9 mouse cellular contexts compared by ENCODE assay signal in the genomic region with DNA sequence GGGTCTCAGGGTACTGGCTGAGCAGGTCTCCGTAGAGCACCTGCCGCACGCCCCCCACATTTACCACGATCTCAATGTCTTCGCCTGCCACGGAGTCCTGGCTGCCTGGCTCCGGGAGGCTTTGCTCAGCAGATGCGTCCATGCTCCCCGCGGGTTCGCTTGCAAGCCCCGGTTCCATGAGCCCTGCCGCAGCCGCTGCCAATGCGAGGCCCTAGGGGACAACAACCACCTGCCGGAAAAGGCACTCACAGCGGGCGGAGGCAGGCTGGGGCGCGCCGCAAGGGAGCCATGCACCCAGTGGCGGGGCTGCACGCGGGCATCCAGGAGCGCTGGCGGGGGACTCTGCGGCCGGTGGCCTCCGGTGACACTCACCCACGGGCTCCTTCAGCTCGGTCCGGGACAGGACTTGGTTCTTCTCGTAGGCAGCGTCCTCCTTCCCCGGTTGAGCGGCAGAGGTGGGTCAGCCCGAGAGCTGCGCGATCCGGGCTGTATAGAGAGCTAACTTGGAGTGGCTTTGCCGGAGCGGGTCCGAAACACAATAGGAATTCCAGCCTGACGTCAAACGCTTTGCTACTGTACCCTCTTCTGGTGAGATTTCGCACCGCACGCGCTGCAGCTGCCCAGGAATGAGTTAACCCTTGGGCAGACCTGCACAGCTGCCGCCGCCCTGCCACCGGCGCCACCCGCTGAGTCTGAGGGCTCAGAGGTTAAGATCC. TPM values are rescaled to one million over a fixed set of nuclear protein-coding genes. Genes with fewer than 3 reads are reported as not detected.
DNase-seq lines count a peak whose midpoint lies in the region; ATAC-seq and TF ChIP-seq lines count a peak whose summit lies in the region.
"Had no signal": no experiment of that assay in that cellular context is flagged by ENCODE, and none has a peak within 500 bp of the region (broad histone marks: within the 10 kb centered on the region; RNA-seq: fewer than 3 reads in every experiment).

No protein-coding gene starts in this region.

- 3% methylated on average over 54 of the region's 54 CpGs for WGBS in heart, adult 2 months
- WGBS in limb, embryonic 10.5 days, result 1% methylated on average over 54 of the region's 54 CpGs
- WGBS in midbrain, embryonic 13.5 days, result under 1% methylated on average over 54 of the region's 54 CpGs
- WGBS in stomach, postnatal 0 days, result 1% methylated on average over 54 of the region's 54 CpGs

- H3K27me3 ChIP-seq in heart, adult 2 months (ENCODE audit: control insufficient read depth, insufficient read depth, low read length), result peaks cover 9% of the 10 kb centered on the region
- H3K27me3 ChIP-seq in limb, embryonic 10.5 days (ENCODE audit: low read depth, poor library complexity, severe bottlenecking), result peaks cover 49% of the 10 kb centered on the region
- H3K27me3 ChIP-seq in midbrain, embryonic 13.5 days, result peaks cover 31% of the 10 kb centered on the region
- no peaks in the 10 kb centered on the region for H3K27me3 ChIP-seq in stomach, postnatal 0 days (ENCODE audit: control insufficient read depth, insufficient read depth, low read length)

- ATAC-seq in midbrain, embryonic 13.5 days, result peak; percentile 88
- peak; percentile 64 for ATAC-seq in stomach, postnatal 0 days (ENCODE audit: low FRiP score, low TSS enrichment)

- H3K9ac ChIP-seq in heart, adult 2 months (ENCODE audit: low read depth, low read length), result no peak overlapping the region
- peak overlapping the region; percentile 72 for H3K9ac ChIP-seq in midbrain, embryonic 13.5 days (replicated peaks)
- H3K9ac ChIP-seq in stomach, postnatal 0 days (ENCODE audit: low read length), result peak overlapping the region; percentile 18; the same call in 1 of the 2 replicates

- no peaks in the 10 kb centered on the region for H3K79me2 ChIP-seq in heart, adult 2 months (replicated peaks; ENCODE audit: control insufficient read depth, insufficient read depth, low read length)

- H3K4me1 ChIP-seq in heart, adult 2 months (ENCODE audit: control insufficient read depth, insufficient read depth, low read length), result no peaks in the 10 kb centered on the region
- H3K4me1 ChIP-seq in limb, embryonic 10.5 days, result peaks cover 20% of the 10 kb centered on the region
- peaks cover 15% of the 10 kb centered on the region for H3K4me1 ChIP-seq in midbrain, embryonic 13.5 days (replicated peaks)
- 0 out of 2 replicates have a peak, but pooled peaks cover 2% of the 10 kb centered on the region for H3K4me1 ChIP-seq in stomach, postnatal 0 days (replicated peaks; ENCODE audit: control insufficient read depth, insufficient read depth)

- H3K4me2 ChIP-seq in midbrain, embryonic 13.5 days (replicated peaks), result peak overlapping the region; percentile 84
- peak overlapping the region; percentile 84 for H3K4me2 ChIP-seq in stomach, postnatal 0 days (replicated peaks; ENCODE audit: low read depth)

- TF ChIP-seq POLR2A in heart, adult 2 months (IDR thresholded peaks at IDR 0.05; ENCODE audit: insufficient read depth, low read depth, low read length), result no peak

- DNase-seq in heart, adult 2 months, result peak in 1 of 2 experiments; percentile 19
- DNase-seq in heart, adult 11 months, result no peak
- DNase-seq in adrenal gland, postnatal 25 days, result peak; percentile 45
- DNase-seq in frontal cortex, postnatal 10 days (ENCODE audit: low spot score in 2 of 2), result peak; percentile 54 to 78
- DNase-seq in kidney, adult 18-20 months, result peak; percentile 5
- DNase-seq in limb, embryonic 10.5 days (ENCODE audit: low spot score), result peak; percentile 80
- DNase-seq in stomach, postnatal 0 days (ENCODE audit: low spot score), result peak; percentile 61

- H3K9me3 ChIP-seq in limb, embryonic 10.5 days (replicated peaks), result no peaks in the 10 kb centered on the region
- no peaks in the 10 kb centered on the region for H3K9me3 ChIP-seq in midbrain, embryonic 13.5 days
- no peaks in the 10 kb centered on the region for H3K9me3 ChIP-seq in stomach, postnatal 0 days (ENCODE audit: control insufficient read depth, low read length)

- intact Hi-C loops in heart, adult 2 months (cut with DNase I), result no loop called here

- H3K36me3 ChIP-seq in heart, adult 2 months (ENCODE audit: control insufficient read depth, insufficient read depth, low read length), result no peaks in the 10 kb centered on the region
- H3K36me3 ChIP-seq in limb, embryonic 10.5 days, result no peaks in the 10 kb centered on the region
- no peaks in the 10 kb centered on the region for H3K36me3 ChIP-seq in midbrain, embryonic 13.5 days
- H3K36me3 ChIP-seq in stomach, postnatal 0 days (ENCODE audit: control insufficient read depth, insufficient read depth, low read length), result no peaks in the 10 kb centered on the region

- H3K27ac ChIP-seq in heart, adult 2 months, result no peak overlapping the region
- H3K27ac ChIP-seq in limb, embryonic 10.5 days, result peak overlapping the region; percentile 78
- peak overlapping the region; percentile 67 for H3K27ac ChIP-seq in midbrain, embryonic 13.5 days
- no peak overlapping the region for H3K27ac ChIP-seq in stomach, postnatal 0 days (replicated peaks)
- H3K27ac ChIP-seq: macrophage had no signal

- no peak for TF ChIP-seq EP300 in heart, adult 2 months (IDR thresholded peaks at IDR 0.05; ENCODE audit: insufficient read depth, low read depth, low read length)
- TF ChIP-seq EP300 in stomach, postnatal 0 days (optimal IDR thresholded peaks at IDR 0.05), result no peak

- TF ChIP-seq CTCF in heart, adult 2 months (IDR thresholded peaks at IDR 0.05), result no peak
- TF ChIP-seq CTCF in stomach, postnatal 0 days (IDR thresholded peaks at IDR 0.05; ENCODE audit: low read depth), result peak; percentile 63

- H3K4me3 ChIP-seq in heart, adult 2 months, result peak overlapping the region; percentile 1; the same call in 1 of the 2 replicates
- H3K4me3 ChIP-seq in limb, embryonic 10.5 days, result peak overlapping the region; percentile 56
- peak overlapping the region; percentile 54 for H3K4me3 ChIP-seq in midbrain, embryonic 13.5 days (replicated peaks)
- H3K4me3 ChIP-seq in stomach, postnatal 0 days (ENCODE audit: low read depth, low read length), result peak overlapping the region; percentile 45

RNA-seq across cellular contexts. Expression of a gene that starts 0.5 kb away (rescaled TPM):
- total RNA-seq in heart, adult 2 months (2021), result not detected
- polyA plus RNA-seq in heart, adult 2 months (2012; rRNA removed), result 0.04 and 0.12 TPM in 2 replicates
- total RNA-seq in adrenal gland, postnatal 25 days (2021), result 0.21 and 0.57 TPM in 2 replicates
- 0.33 and 0.53 TPM in 2 replicates for polyA plus RNA-seq in limb, embryonic 10.5 days (2016; fragmentation: Nextera tagmentation; extraction: Ambion mirVana)
- 2.3 and 2.8 TPM in 2 replicates for polyA plus RNA-seq in midbrain, embryonic 13.5 days (2015; fragmentation: Nextera tagmentation; extraction: Ambion mirVana)
- 0.59 and 0.70 TPM in 2 replicates for polyA plus RNA-seq in stomach, postnatal 0 days (2015; fragmentation: Nextera tagmentation; extraction: Ambion mirVana)
- polyA plus RNA-seq: macrophage had no signal

Comparison
In these comparisons a context has a peak if more than half of its experiments do, and no peak if none do; other contexts are left out.
1. H3K27ac ChIP-seq: peak in limb, embryonic 10.5 days (single experiment) and midbrain, embryonic 13.5 days (single experiment); none in heart, adult 2 months (single experiment) and stomach, postnatal 0 days (single experiment).
2. H3K4me3 ChIP-seq: peak in every context shown above with its lines; median percentile 56 in limb, embryonic 10.5 days; 54 in midbrain, embryonic 13.5 days; 45 in stomach, postnatal 0 days; 1 in heart, adult 2 months.